Comparison of ENCODE assay signal across 8 mouse cellular contexts in the genomic region with DNA sequence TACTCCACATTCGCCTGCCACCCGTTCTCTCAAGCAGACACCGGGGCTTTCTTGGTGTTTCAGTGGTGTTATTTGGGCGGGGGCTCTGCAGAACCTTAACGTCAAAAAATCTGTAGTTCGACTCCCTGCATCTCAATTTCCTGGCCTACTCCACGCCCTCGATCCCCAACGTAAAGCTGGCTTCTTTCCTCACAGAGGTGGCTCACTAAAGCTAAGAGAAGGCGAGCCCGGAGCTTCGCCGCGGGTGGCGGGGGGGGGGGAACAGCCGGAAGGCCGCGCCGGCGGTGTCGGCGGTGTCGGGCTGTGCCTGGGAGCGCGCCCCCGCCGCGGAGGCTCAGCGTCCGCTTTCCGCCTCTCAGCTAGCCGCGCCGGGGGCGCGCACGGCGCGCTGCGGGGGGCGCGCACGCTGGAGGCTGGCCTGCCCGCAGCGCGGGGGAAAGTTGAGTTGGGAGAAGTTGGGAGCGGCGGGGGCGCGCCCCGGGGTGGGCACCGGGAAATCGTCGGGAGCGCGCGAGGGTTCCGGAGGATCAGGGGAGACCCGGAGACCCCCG. TPM values are rescaled to one million over a fixed set of nuclear protein-coding genes. Genes with fewer than 3 reads are reported as not detected.
DNase-seq lines count a peak whose midpoint lies in the region; ATAC-seq and TF ChIP-seq lines count a peak whose summit lies in the region.

No protein-coding gene starts in this region.

- peak overlapping the region; percentile 85 for H3K9ac ChIP-seq in embryonic facial prominence, embryonic 13.5 days
- H3K9ac ChIP-seq in heart, embryonic 11.5 days (ENCODE audit: low read depth, low read length): peak overlapping the region; percentile 87
- H3K9ac ChIP-seq in kidney, embryonic 15.5 days: peak overlapping the region; percentile 72
- peak overlapping the region; percentile 80 for H3K9ac ChIP-seq in liver, embryonic 15.5 days
- H3K9ac ChIP-seq in neural tube, embryonic 13.5 days: peak overlapping the region; percentile 82
- H3K9ac ChIP-seq in stomach, postnatal 0 days (ENCODE audit: low read length): peak overlapping the region; percentile 76

- no peak for ATAC-seq in embryonic facial prominence, embryonic 13.5 days (ENCODE audit: insufficient number of reproducible peaks, insufficient read depth, low FRiP score, low TSS enrichment, low read depth)
- no peak; the same call in 1 of the 2 replicates for ATAC-seq in heart, embryonic 11.5 days (replicated peaks; ENCODE audit: insufficient number of reproducible peaks, low FRiP score, low TSS enrichment)
- peak; percentile 19; the same call in 1 of the 2 replicates for ATAC-seq in kidney, embryonic 15.5 days (replicated peaks; ENCODE audit: low FRiP score)
- ATAC-seq in liver, embryonic 15.5 days (ENCODE audit: insufficient read depth): peak; percentile 51
- ATAC-seq in neural tube, embryonic 13.5 days (ENCODE audit: low read depth): no peak
- ATAC-seq in stomach, postnatal 0 days (ENCODE audit: low FRiP score, low TSS enrichment): peak; percentile 17; the same call in 1 of the 2 replicates

- H3K36me3 ChIP-seq in embryonic facial prominence, embryonic 13.5 days: peaks cover 30% of the 10 kb centered on the region
- peaks cover 3% of the 10 kb centered on the region; the same call in 1 of the 2 replicates for H3K36me3 ChIP-seq in heart, embryonic 11.5 days (ENCODE audit: control insufficient read depth, insufficient read depth, low read length)
- peaks cover 25% of the 10 kb centered on the region for H3K36me3 ChIP-seq in kidney, embryonic 15.5 days
- H3K36me3 ChIP-seq in liver, embryonic 15.5 days (replicated peaks): peaks cover 6% of the 10 kb centered on the region
- H3K36me3 ChIP-seq in neural tube, embryonic 13.5 days: peaks cover 19% of the 10 kb centered on the region
- peaks cover 5% of the 10 kb centered on the region; the same call in 1 of the 2 replicates for H3K36me3 ChIP-seq in stomach, postnatal 0 days (ENCODE audit: control insufficient read depth, insufficient read depth, low read length)

- TF ChIP-seq EP300 in stomach, postnatal 0 days (optimal IDR thresholded peaks at IDR 0.05): no peak

- peak overlapping the region; percentile 71 for H3K4me3 ChIP-seq in embryonic facial prominence, embryonic 13.5 days
- H3K4me3 ChIP-seq in heart, embryonic 11.5 days (ENCODE audit: low read depth, low read length): peak overlapping the region; percentile 74
- peak overlapping the region; percentile 78 for H3K4me3 ChIP-seq in kidney, embryonic 15.5 days (replicated peaks)
- peak overlapping the region; percentile 73 for H3K4me3 ChIP-seq in liver, embryonic 15.5 days (replicated peaks)
- peak overlapping the region; percentile 64 for H3K4me3 ChIP-seq in neural tube, embryonic 13.5 days
- peak overlapping the region; percentile 68 for H3K4me3 ChIP-seq in stomach, postnatal 0 days (ENCODE audit: low read depth, low read length)

- H3K4me1 ChIP-seq in embryonic facial prominence, embryonic 13.5 days: peaks cover 52% of the 10 kb centered on the region
- peaks cover 41% of the 10 kb centered on the region for H3K4me1 ChIP-seq in heart, embryonic 11.5 days (ENCODE audit: control insufficient read depth, insufficient read depth, low read length)
- H3K4me1 ChIP-seq in kidney, embryonic 15.5 days: peaks cover 65% of the 10 kb centered on the region
- H3K4me1 ChIP-seq in liver, embryonic 15.5 days (replicated peaks): peaks cover 56% of the 10 kb centered on the region
- peaks cover 64% of the 10 kb centered on the region for H3K4me1 ChIP-seq in neural tube, embryonic 13.5 days (replicated peaks)
- no peaks in the 10 kb centered on the region; the same call in none of the 2 replicates for H3K4me1 ChIP-seq in stomach, postnatal 0 days (replicated peaks; ENCODE audit: control insufficient read depth, insufficient read depth)

- peak overlapping the region; percentile 92 for H3K27ac ChIP-seq in embryonic facial prominence, embryonic 13.5 days
- H3K27ac ChIP-seq in heart, embryonic 11.5 days (ENCODE audit: low read depth, low read length): peak overlapping the region; percentile 97
- peak overlapping the region; percentile 96 for H3K27ac ChIP-seq in kidney, embryonic 15.5 days
- H3K27ac ChIP-seq in liver, embryonic 15.5 days (replicated peaks): peak overlapping the region; percentile 92
- H3K27ac ChIP-seq in neural tube, embryonic 13.5 days (replicated peaks): peak overlapping the region; percentile 92
- peak overlapping the region; percentile 94 for H3K27ac ChIP-seq in stomach, postnatal 0 days (replicated peaks)

- H3K4me2 ChIP-seq in embryonic facial prominence, embryonic 13.5 days: peak overlapping the region; percentile 85
- H3K4me2 ChIP-seq in heart, embryonic 11.5 days: peak overlapping the region; percentile 95
- peak overlapping the region; percentile 87 for H3K4me2 ChIP-seq in kidney, embryonic 15.5 days
- H3K4me2 ChIP-seq in liver, embryonic 15.5 days: peak overlapping the region; percentile 93
- H3K4me2 ChIP-seq in neural tube, embryonic 13.5 days: peak overlapping the region; percentile 85
- peak overlapping the region; percentile 88 for H3K4me2 ChIP-seq in stomach, postnatal 0 days (replicated peaks; ENCODE audit: low read depth)

- no peaks in the 10 kb centered on the region for H3K27me3 ChIP-seq in embryonic facial prominence, embryonic 13.5 days
- no peaks in the 10 kb centered on the region for H3K27me3 ChIP-seq in heart, embryonic 11.5 days (ENCODE audit: control insufficient read depth, insufficient read depth, low read length)
- H3K27me3 ChIP-seq in kidney, embryonic 15.5 days: no peaks in the 10 kb centered on the region
- H3K27me3 ChIP-seq in liver, embryonic 15.5 days: peaks cover 16% of the 10 kb centered on the region
- peaks cover 15% of the 10 kb centered on the region; the same call in 1 of the 2 replicates for H3K27me3 ChIP-seq in neural tube, embryonic 13.5 days
- no peaks in the 10 kb centered on the region for H3K27me3 ChIP-seq in stomach, postnatal 0 days (ENCODE audit: control insufficient read depth, insufficient read depth, low read length)

- DNase-seq in 3134 (ENCODE audit: extremely low read depth, insufficient read length, low spot score): peak; percentile 92
- peak; percentile 71 for DNase-seq in adrenal gland, adult 8-10 months
- peak; percentile 90 for DNase-seq in stomach, postnatal 0 days (ENCODE audit: low spot score)

- TF ChIP-seq CTCF in stomach, postnatal 0 days (IDR thresholded peaks at IDR 0.05; ENCODE audit: low read depth): no peak

- under 1% methylated on average over 56 of the region's 60 CpGs for WGBS in embryonic facial prominence, embryonic 13.5 days
- WGBS in heart, embryonic 11.5 days (ENCODE audit: insufficient replicate concordance): under 1% methylated on average over 60 of the region's 60 CpGs
- under 1% methylated on average over 59 of the region's 60 CpGs for WGBS in kidney, embryonic 15.5 days
- under 1% methylated on average over 60 of the region's 60 CpGs for WGBS in liver, embryonic 15.5 days (ENCODE audit: insufficient replicate concordance)
- under 1% methylated on average over 50 of the region's 60 CpGs for WGBS in neural tube, embryonic 13.5 days
- under 1% methylated on average over 43 of the region's 60 CpGs for WGBS in stomach, postnatal 0 days

- no peaks in the 10 kb centered on the region for H3K9me3 ChIP-seq in embryonic facial prominence, embryonic 13.5 days
- H3K9me3 ChIP-seq in heart, embryonic 11.5 days (replicated peaks; ENCODE audit: control insufficient read depth, low read length): no peaks in the 10 kb centered on the region
- no peaks in the 10 kb centered on the region for H3K9me3 ChIP-seq in kidney, embryonic 15.5 days (replicated peaks)
- no peaks in the 10 kb centered on the region for H3K9me3 ChIP-seq in liver, embryonic 15.5 days (replicated peaks)
- H3K9me3 ChIP-seq in neural tube, embryonic 13.5 days: no peaks in the 10 kb centered on the region
- no peaks in the 10 kb centered on the region for H3K9me3 ChIP-seq in stomach, postnatal 0 days (ENCODE audit: control insufficient read depth, low read length)

RNA-seq across cellular contexts. Expression of gene Slc4a2, which starts 1.3 kb away (rescaled TPM):
- 10 to 100 TPM; 53.0 to 84.3 (median 65.6) TPM for total RNA-seq in adrenal gland, adult 8-10 months (2022)
- 41.0 and 41.2 TPM in 2 replicates for polyA plus RNA-seq in embryonic facial prominence, embryonic 13.5 days (2015; fragmentation: Nextera tagmentation; extraction: Ambion mirVana)
- polyA plus RNA-seq in heart, embryonic 11.5 days (2014; fragmentation: Nextera tagmentation; extraction: Ambion mirVana): 17.7 and 17.9 TPM in 2 replicates
- polyA plus RNA-seq in kidney, embryonic 15.5 days (2015; fragmentation: Nextera tagmentation; extraction: Ambion mirVana): 42.3 and 42.7 TPM in 2 replicates
- 8.9 and 10.3 TPM in 2 replicates for polyA plus RNA-seq in liver, embryonic 15.5 days (2015; fragmentation: Nextera tagmentation; extraction: Ambion mirVana)
- polyA plus RNA-seq in neural tube, embryonic 13.5 days (2015; fragmentation: Nextera tagmentation; extraction: Ambion mirVana): 18.5 and 24.6 TPM in 2 replicates
- 34.3 and 37.8 TPM in 2 replicates for polyA plus RNA-seq in stomach, postnatal 0 days (2015; fragmentation: Nextera tagmentation; extraction: Ambion mirVana)

RNA-seq across cellular contexts. Expression of gene Cdk5, which starts 1.6 kb away (rescaled TPM):
- total RNA-seq in adrenal gland, adult 8-10 months (2022): 10 to 100 TPM; 43.2 to 66.8 (median 56.2) TPM
- 55.7 and 62.1 TPM in 2 replicates for polyA plus RNA-seq in embryonic facial prominence, embryonic 13.5 days (2015; fragmentation: Nextera tagmentation; extraction: Ambion mirVana)
- polyA plus RNA-seq in heart, embryonic 11.5 days (2014; fragmentation: Nextera tagmentation; extraction: Ambion mirVana): 34.0 and 36.2 TPM in 2 replicates
- polyA plus RNA-seq in kidney, embryonic 15.5 days (2015; fragmentation: Nextera tagmentation; extraction: Ambion mirVana): 50.1 and 52.2 TPM in 2 replicates
- polyA plus RNA-seq in liver, embryonic 15.5 days (2015; fragmentation: Nextera tagmentation; extraction: Ambion mirVana): 7.7 and 8.8 TPM in 2 replicates
- 93.2 and 102 TPM in 2 replicates for polyA plus RNA-seq in neural tube, embryonic 13.5 days (2015; fragmentation: Nextera tagmentation; extraction: Ambion mirVana)
- polyA plus RNA-seq in stomach, postnatal 0 days (2015; fragmentation: Nextera tagmentation; extraction: Ambion mirVana): 29.3 and 30.5 TPM in 2 replicates

RNA-seq across cellular contexts. Expression of gene Asic3, which starts 11.7 kb away (rescaled TPM):
- total RNA-seq in adrenal gland, adult 8-10 months (2022): under 1 TPM in 3 of 4 experiments, not detected in 1; 0.30 to 0.59 (median 0.55) TPM
- 3.3 and 3.5 TPM in 2 replicates for polyA plus RNA-seq in embryonic facial prominence, embryonic 13.5 days (2015; fragmentation: Nextera tagmentation; extraction: Ambion mirVana)
- 0.20 TPM in 1 of 2 replicates, not detected in the other for polyA plus RNA-seq in heart, embryonic 11.5 days (2014; fragmentation: Nextera tagmentation; extraction: Ambion mirVana)
- polyA plus RNA-seq in kidney, embryonic 15.5 days (2015; fragmentation: Nextera tagmentation; extraction: Ambion mirVana): 0.39 and 0.53 TPM in 2 replicates
- not detected in 2 replicates for polyA plus RNA-seq in liver, embryonic 15.5 days (2015; fragmentation: Nextera tagmentation; extraction: Ambion mirVana)
- 1.8 and 3.0 TPM in 2 replicates for polyA plus RNA-seq in neural tube, embryonic 13.5 days (2015; fragmentation: Nextera tagmentation; extraction: Ambion mirVana)
- polyA plus RNA-seq in stomach, postnatal 0 days (2015; fragmentation: Nextera tagmentation; extraction: Ambion mirVana): 0.10 TPM in 1 of 2 replicates, not detected in the other

RNA-seq across cellular contexts. Expression of gene Fastk, which starts 20.2 kb away (rescaled TPM):
- 100 to 1,000 TPM in 2 of 4 experiments, 10 to 100 TPM in 2; 96.8 to 117 (median 102) TPM for total RNA-seq in adrenal gland, adult 8-10 months (2022)
- 106 and 109 TPM in 2 replicates for polyA plus RNA-seq in embryonic facial prominence, embryonic 13.5 days (2015; fragmentation: Nextera tagmentation; extraction: Ambion mirVana)
- polyA plus RNA-seq in heart, embryonic 11.5 days (2014; fragmentation: Nextera tagmentation; extraction: Ambion mirVana): 158 and 165 TPM in 2 replicates
- polyA plus RNA-seq in kidney, embryonic 15.5 days (2015; fragmentation: Nextera tagmentation; extraction: Ambion mirVana): 116 and 125 TPM in 2 replicates
- 49.3 and 55.5 TPM in 2 replicates for polyA plus RNA-seq in liver, embryonic 15.5 days (2015; fragmentation: Nextera tagmentation; extraction: Ambion mirVana)
- polyA plus RNA-seq in neural tube, embryonic 13.5 days (2015; fragmentation: Nextera tagmentation; extraction: Ambion mirVana): 89.4 and 102 TPM in 2 replicates
- 66.6 and 67.9 TPM in 2 replicates for polyA plus RNA-seq in stomach, postnatal 0 days (2015; fragmentation: Nextera tagmentation; extraction: Ambion mirVana)

RNA-seq across cellular contexts. Expression of gene Tmub1, which starts 22.7 kb away (rescaled TPM):
- 10 to 100 TPM; 17.0 to 19.6 (median 17.7) TPM for total RNA-seq in adrenal gland, adult 8-10 months (2022)
- 20.2 and 22.8 TPM in 2 replicates for polyA plus RNA-seq in embryonic facial prominence, embryonic 13.5 days (2015; fragmentation: Nextera tagmentation; extraction: Ambion mirVana)
- 21.5 and 22.6 TPM in 2 replicates for polyA plus RNA-seq in heart, embryonic 11.5 days (2014; fragmentation: Nextera tagmentation; extraction: Ambion mirVana)
- polyA plus RNA-seq in kidney, embryonic 15.5 days (2015; fragmentation: Nextera tagmentation; extraction: Ambion mirVana): 25.2 and 26.5 TPM in 2 replicates
- 5.1 and 5.5 TPM in 2 replicates for polyA plus RNA-seq in liver, embryonic 15.5 days (2015; fragmentation: Nextera tagmentation; extraction: Ambion mirVana)
- 51.2 TPM in 2 replicates for polyA plus RNA-seq in neural tube, embryonic 13.5 days (2015; fragmentation: Nextera tagmentation; extraction: Ambion mirVana)
- 20.9 and 21.1 TPM in 2 replicates for polyA plus RNA-seq in stomach, postnatal 0 days (2015; fragmentation: Nextera tagmentation; extraction: Ambion mirVana)

Comparison
In these comparisons a context has a peak if more than half of its experiments do, and no peak if none do; other contexts are left out.
1. ATAC-seq: peak in kidney, embryonic 15.5 days (single experiment), liver, embryonic 15.5 days (single experiment) and stomach, postnatal 0 days (single experiment); none in embryonic facial prominence, embryonic 13.5 days (single experiment), heart, embryonic 11.5 days (single experiment) and neural tube, embryonic 13.5 days (single experiment).
2. Peak in every context shown above with its lines, with median percentiles within 50 percentile points of each other: DNase-seq, H3K27ac ChIP-seq, H3K4me2 ChIP-seq, H3K4me3 ChIP-seq and H3K9ac ChIP-seq.